9 mouse cellular contexts compared by ENCODE assay signal in the genomic region with DNA sequence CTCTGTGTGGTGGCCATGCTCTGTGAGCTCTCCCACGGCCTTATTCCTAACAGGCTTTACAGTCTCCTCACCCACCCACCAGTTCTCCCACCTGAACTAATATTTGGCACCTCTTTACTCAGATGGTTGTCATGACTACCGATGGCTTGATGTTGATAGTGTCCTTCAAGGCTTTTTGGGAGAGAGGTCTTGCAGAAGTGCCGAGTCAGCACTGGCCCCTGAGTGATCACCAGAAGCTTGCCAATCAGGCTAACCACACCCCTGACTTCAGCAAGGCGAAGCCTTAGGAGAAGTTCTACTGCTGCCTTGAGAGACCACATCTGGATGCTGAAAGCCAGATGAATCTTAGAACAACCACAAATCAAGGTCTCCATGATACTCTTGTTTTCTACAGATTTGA.
DNase-seq lines count a peak whose midpoint lies in the region; ATAC-seq lines count a peak whose summit lies in the region.
"Had no signal": no experiment of that assay in that cellular context is flagged by ENCODE, and none has a peak within 500 bp of the region (broad histone marks: within the 10 kb centered on the region; RNA-seq: fewer than 3 reads in every experiment).

No protein-coding gene starts in this region.

- no peak for ATAC-seq in limb, embryonic 13.5 days (ENCODE audit: low FRiP score, low read depth)

- H3K9ac ChIP-seq in limb, embryonic 13.5 days = no peak overlapping the region

- H3K36me3 ChIP-seq in embryonic facial prominence, embryonic 10.5 days (replicated peaks) = no peaks in the 10 kb centered on the region
- H3K36me3 ChIP-seq in limb, embryonic 13.5 days = no peaks in the 10 kb centered on the region

- peak overlapping the region; percentile 12; the same call in 1 of the 2 replicates for H3K27ac ChIP-seq in embryonic facial prominence, embryonic 10.5 days (replicated peaks)
- peak overlapping the region; percentile 88 for H3K27ac ChIP-seq in limb, embryonic 13.5 days

- no peaks in the 10 kb centered on the region for H3K27me3 ChIP-seq in embryonic facial prominence, embryonic 10.5 days (replicated peaks; ENCODE audit: low read depth, poor library complexity, severe bottlenecking)
- no peaks in the 10 kb centered on the region for H3K27me3 ChIP-seq in limb, embryonic 13.5 days

- H3K4me3 ChIP-seq in embryonic facial prominence, embryonic 10.5 days = no peak overlapping the region
- H3K4me3 ChIP-seq in limb, embryonic 13.5 days = no peak overlapping the region

- peaks cover 36% of the 10 kb centered on the region for H3K4me1 ChIP-seq in embryonic facial prominence, embryonic 10.5 days
- H3K4me1 ChIP-seq in limb, embryonic 13.5 days = peaks cover 69% of the 10 kb centered on the region

- DNase-seq in kidney, adult 18-20 months = peak; percentile 33
- DNase-seq in kidney, adult 11 months = no peak
- peak; percentile 29 for DNase-seq in MN1 (ENCODE audit: low spot score)
- no peak for DNase-seq in embryonic facial prominence, embryonic 10.5 days (ENCODE audit: low spot score)
- DNase-seq in urinary bladder, postnatal 10 days (ENCODE audit: low spot score) = no peak
- DNase-seq in adrenal gland, postnatal 14 days = no peak
- DNase-seq: gastrocnemius, postnatal 25 days; thymus, adult 2 months had no signal

- H3K9me3 ChIP-seq in embryonic facial prominence, embryonic 10.5 days = no peaks in the 10 kb centered on the region
- H3K9me3 ChIP-seq in limb, embryonic 13.5 days = 0 out of 2 replicates have a peak, but pooled peaks cover under 1% of the 10 kb centered on the region

- WGBS in embryonic facial prominence, embryonic 10.5 days = 85% methylated on average over 4 of the region's 4 CpGs
- 49% methylated on average over 4 of the region's 4 CpGs for WGBS in limb, embryonic 13.5 days

- H3K4me2 ChIP-seq in limb, embryonic 13.5 days (replicated peaks) = peak overlapping the region; percentile 27

Comparison
In these comparisons a context has a peak if more than half of its experiments do, and no peak if none do; other contexts are left out.
1. DNase-seq: peak in kidney, adult 18-20 months (single experiment) and MN1 (single experiment); none in kidney, adult 11 months (single experiment), embryonic facial prominence, embryonic 10.5 days (single experiment), urinary bladder, postnatal 10 days (single experiment) and adrenal gland, postnatal 14 days (single experiment).